23 mouse cellular contexts compared by ENCODE assay signal in the genomic region with DNA sequence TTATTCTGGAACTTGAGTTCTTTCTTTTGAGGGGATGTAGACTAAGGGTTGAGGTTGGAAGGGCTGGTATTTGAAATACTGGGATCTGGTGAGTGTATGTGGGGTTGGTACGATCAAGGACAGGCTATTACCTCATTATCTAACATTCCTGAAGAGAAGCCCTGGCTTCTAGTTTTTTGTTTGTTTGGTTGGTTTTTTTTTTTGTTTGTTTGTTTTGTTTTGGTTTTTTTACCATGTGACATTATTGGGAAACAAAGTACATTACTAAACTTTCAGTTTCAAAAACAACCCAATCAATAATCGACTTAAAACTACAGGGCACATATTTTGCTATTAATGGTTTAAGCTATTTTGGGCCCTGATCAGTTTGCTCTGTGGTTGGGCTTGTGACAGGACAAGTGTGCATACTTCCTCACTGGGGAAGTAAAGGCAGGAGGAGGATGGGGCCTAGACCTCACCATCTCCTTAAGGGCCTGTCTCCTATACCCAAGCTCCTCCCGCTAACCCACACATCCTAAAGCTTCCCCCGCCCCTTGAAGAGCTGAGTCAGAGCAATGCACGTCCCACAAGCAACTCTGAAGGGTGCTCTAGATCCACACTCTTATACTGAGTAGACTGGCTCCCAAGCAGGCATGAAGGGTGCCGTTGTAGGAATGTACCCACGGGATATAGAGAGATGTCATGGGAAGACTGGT.
DNase-seq lines count a peak whose midpoint lies in the region; ATAC-seq and TF ChIP-seq lines count a peak whose summit lies in the region.
"Had no signal": no experiment of that assay in that cellular context is flagged by ENCODE, and none has a peak within 500 bp of the region (broad histone marks: within the 10 kb centered on the region; RNA-seq: fewer than 3 reads in every experiment).

No protein-coding gene starts in this region.

- H3K4me3 ChIP-seq in kidney, adult 2 months (ENCODE audit: insufficient read depth, low read depth, low read length): peak overlapping the region; percentile 5; the same call in 1 of the 2 replicates
- no peak overlapping the region for H3K4me3 ChIP-seq in kidney, embryonic 15.5 days (replicated peaks)
- H3K4me3 ChIP-seq in bone marrow macrophage, adult 2 months (ENCODE audit: insufficient read depth, low read length): no peak overlapping the region
- H3K4me3 ChIP-seq in embryonic facial prominence, embryonic 15.5 days (replicated peaks): no peak overlapping the region
- H3K4me3 ChIP-seq in liver, postnatal 0 days (ENCODE audit: low read depth, low read length): no peak overlapping the region
- H3K4me3 ChIP-seq in hindbrain, embryonic 12.5 days: no peak overlapping the region
- H3K4me3 ChIP-seq: forebrain, embryonic 15.5 days; heart, embryonic 12.5 days; left cerebral cortex, adult 2 months; limb, embryonic 15.5 days had no signal

- H3K4me1 ChIP-seq in kidney, adult 2 months (ENCODE audit: control insufficient read depth, insufficient read depth, low read length): peaks cover 15% of the 10 kb centered on the region; the same call in 1 of the 2 replicates
- peaks cover 12% of the 10 kb centered on the region for H3K4me1 ChIP-seq in kidney, embryonic 15.5 days
- peaks cover 41% of the 10 kb centered on the region for H3K4me1 ChIP-seq in bone marrow macrophage, adult 2 months (ENCODE audit: control insufficient read depth, insufficient read depth, low read length)
- H3K4me1 ChIP-seq in embryonic facial prominence, embryonic 15.5 days: peaks cover 36% of the 10 kb centered on the region
- H3K4me1 ChIP-seq in liver, postnatal 0 days (ENCODE audit: insufficient read depth): peaks cover 23% of the 10 kb centered on the region
- H3K4me1 ChIP-seq in hindbrain, embryonic 12.5 days: peaks cover 7% of the 10 kb centered on the region

- no peak for TF ChIP-seq EP300 in liver, postnatal 0 days (IDR thresholded peaks at IDR 0.05; ENCODE audit: low read depth)

- TF ChIP-seq POLR2A in kidney, adult 2 months (IDR thresholded peaks at IDR 0.05; ENCODE audit: low read depth, low read length): no peak
- TF ChIP-seq POLR2A in bone marrow macrophage, adult 2 months (IDR thresholded peaks at IDR 0.05; ENCODE audit: borderline replicate concordance, low read depth, low read length): no peak

- H3K9me3 ChIP-seq in kidney, embryonic 15.5 days (replicated peaks): no peaks in the 10 kb centered on the region
- H3K9me3 ChIP-seq in embryonic facial prominence, embryonic 15.5 days (replicated peaks): no peaks in the 10 kb centered on the region
- H3K9me3 ChIP-seq in liver, postnatal 0 days (ENCODE audit: low read length): no peaks in the 10 kb centered on the region
- H3K9me3 ChIP-seq in hindbrain, embryonic 12.5 days (replicated peaks): no peaks in the 10 kb centered on the region
- H3K9me3 ChIP-seq: forebrain, embryonic 15.5 days; heart, embryonic 12.5 days; limb, embryonic 15.5 days had no signal

- ATAC-seq in kidney, embryonic 15.5 days (replicated peaks; ENCODE audit: low FRiP score): no peak
- no peak for ATAC-seq in embryonic facial prominence, embryonic 15.5 days (ENCODE audit: insufficient number of reproducible peaks, low FRiP score, low TSS enrichment, low read depth)
- ATAC-seq in liver, postnatal 0 days: peak; percentile 38; the same call in 1 of the 2 replicates
- no peak for ATAC-seq in hindbrain, embryonic 12.5 days (ENCODE audit: low FRiP score)
- ATAC-seq: CD4-positive, CD25-positive, alpha-beta regulatory T cell, adult 4 months had no signal

- no peaks in the 10 kb centered on the region for H3K27me3 ChIP-seq in kidney, adult 2 months (replicated peaks; ENCODE audit: control insufficient read depth, insufficient read depth, low read length)
- H3K27me3 ChIP-seq in kidney, embryonic 15.5 days: no peaks in the 10 kb centered on the region
- H3K27me3 ChIP-seq in embryonic facial prominence, embryonic 15.5 days: no peaks in the 10 kb centered on the region
- no peaks in the 10 kb centered on the region for H3K27me3 ChIP-seq in liver, postnatal 0 days (ENCODE audit: insufficient read depth, low read length)
- no peaks in the 10 kb centered on the region for H3K27me3 ChIP-seq in hindbrain, embryonic 12.5 days
- H3K27me3 ChIP-seq: forebrain, embryonic 15.5 days; heart, embryonic 12.5 days; limb, embryonic 15.5 days had no signal

- WGBS in kidney, adult 2 months: 73% methylated on average over 7 of the region's 7 CpGs
- 78% methylated on average over 7 of the region's 7 CpGs for WGBS in kidney, embryonic 15.5 days
- 82% methylated on average over 7 of the region's 7 CpGs for WGBS in embryonic facial prominence, embryonic 15.5 days
- WGBS in liver, postnatal 0 days (ENCODE audit: insufficient replicate concordance): 42% methylated on average over 7 of the region's 7 CpGs
- WGBS in hindbrain, embryonic 12.5 days: 88% methylated on average over 7 of the region's 7 CpGs

- no peak overlapping the region for H3K4me2 ChIP-seq in kidney, embryonic 15.5 days
- H3K4me2 ChIP-seq in embryonic facial prominence, embryonic 15.5 days (replicated peaks): no peak overlapping the region
- H3K4me2 ChIP-seq in liver, postnatal 0 days (ENCODE audit: low read depth, low read length): 0 out of 2 replicates have a peak overlapping the region, but pooled peaks have one; percentile 49
- H3K4me2 ChIP-seq in hindbrain, embryonic 12.5 days (replicated peaks): no peak overlapping the region
- H3K4me2 ChIP-seq: forebrain, embryonic 15.5 days; heart, embryonic 12.5 days; limb, embryonic 15.5 days had no signal

- no peak for DNase-seq in kidney, adult 2 months
- no peak for DNase-seq in liver, postnatal 0 days
- no peak for DNase-seq in left cerebral cortex, adult 11 months (ENCODE audit: low spot score)
- DNase-seq: adrenal gland, postnatal 36 days; cerebellum, adult 2 months; embryo, embryonic 11 days; gastrocnemius, postnatal 14 days; heart, adult 18-20 months; heart, postnatal 10 days; kidney, adult 11 months; layer of hippocampus, adult 9-11 months; thymus, adult 2 months had no signal

- H3K36me3 ChIP-seq in kidney, adult 2 months (ENCODE audit: control insufficient read depth, insufficient read depth, low read length): no peaks in the 10 kb centered on the region
- H3K36me3 ChIP-seq in kidney, embryonic 15.5 days: no peaks in the 10 kb centered on the region
- no peaks in the 10 kb centered on the region for H3K36me3 ChIP-seq in embryonic facial prominence, embryonic 15.5 days
- H3K36me3 ChIP-seq in liver, postnatal 0 days (replicated peaks; ENCODE audit: insufficient read depth, low read length): no peaks in the 10 kb centered on the region
- no peaks in the 10 kb centered on the region for H3K36me3 ChIP-seq in hindbrain, embryonic 12.5 days
- H3K36me3 ChIP-seq: forebrain, embryonic 15.5 days; heart, embryonic 12.5 days; limb, embryonic 15.5 days had no signal

- TF ChIP-seq CTCF in kidney, adult 2 months (conservative IDR thresholded peaks at IDR 0.05; ENCODE audit: insufficient read depth, insufficient read length, low read depth, low read length): no peak
- no peak for TF ChIP-seq CTCF in bone marrow macrophage, adult 2 months (IDR thresholded peaks at IDR 0.05; ENCODE audit: low read depth, low read length)
- TF ChIP-seq CTCF in liver, postnatal 0 days (IDR thresholded peaks at IDR 0.05; ENCODE audit: low read depth): no peak

- H3K9ac ChIP-seq in kidney, embryonic 15.5 days: no peak overlapping the region
- H3K9ac ChIP-seq in embryonic facial prominence, embryonic 15.5 days: no peak overlapping the region
- H3K9ac ChIP-seq in liver, postnatal 0 days (replicated peaks): no peak overlapping the region
- no peak overlapping the region for H3K9ac ChIP-seq in hindbrain, embryonic 12.5 days
- H3K9ac ChIP-seq: forebrain, embryonic 15.5 days; heart, embryonic 12.5 days; limb, embryonic 15.5 days had no signal

- H3K27ac ChIP-seq in kidney, adult 2 months (ENCODE audit: insufficient read depth, low read depth, low read length): peak overlapping the region; percentile 15; the same call in 1 of the 2 replicates
- no peak overlapping the region for H3K27ac ChIP-seq in kidney, embryonic 15.5 days
- peak overlapping the region; percentile 73 for H3K27ac ChIP-seq in bone marrow macrophage, adult 2 months (ENCODE audit: insufficient read depth, low read depth, low read length)
- H3K27ac ChIP-seq in embryonic facial prominence, embryonic 15.5 days (replicated peaks): peak overlapping the region; percentile 82; the same call in 1 of the 2 replicates
- peak overlapping the region; percentile 72 for H3K27ac ChIP-seq in liver, postnatal 0 days (ENCODE audit: low read depth)
- no peak overlapping the region for H3K27ac ChIP-seq in hindbrain, embryonic 12.5 days
- H3K27ac ChIP-seq: forebrain, embryonic 15.5 days; kidney, postnatal 0 days; left cerebral cortex, adult 2 months; stomach, postnatal 0 days had no signal

Comparison
In these comparisons a context has a peak if more than half of its experiments do, and no peak if none do; other contexts are left out.
1. H3K27ac ChIP-seq: peak in kidney, adult 2 months (single experiment), bone marrow macrophage, adult 2 months (single experiment), embryonic facial prominence, embryonic 15.5 days (single experiment) and liver, postnatal 0 days (single experiment); none in kidney, embryonic 15.5 days (single experiment) and hindbrain, embryonic 12.5 days (single experiment).